ENCODE assay signal across 16 mouse cellular contexts in genomic region chr19:37340931-37341330, GRCm38 (mm10).
"Had no signal": no experiment of that assay in that cellular context is flagged by ENCODE, and none has a peak within 500 bp of the region (broad histone marks: within the 10 kb centered on the region; RNA-seq: fewer than 3 reads in every experiment).

No protein-coding gene starts in this region.

- H3K27ac ChIP-seq: kidney, embryonic 15.5 days; left cerebral cortex, adult 2 months; limb, embryonic 15.5 days; liver, embryonic 12.5 days; midbrain, embryonic 10.5 days; neural tube, embryonic 15.5 days had no signal

- DNase-seq: kidney, postnatal 14 days; lung, embryonic 14.5 days; lung, postnatal 10 days; lung, postnatal 4 days; midbrain, embryonic 14.5 days; right cerebral cortex, adult 18-20 months; right cerebral cortex, postnatal 25 days; thymus, adult 2 months; thymus, postnatal 36 days had no signal

- H3K4me3 ChIP-seq: kidney, embryonic 15.5 days; left cerebral cortex, adult 2 months; limb, embryonic 15.5 days; liver, embryonic 12.5 days; midbrain, embryonic 10.5 days; myocyte; neural tube, embryonic 15.5 days had no signal

- H3K9me3 ChIP-seq: kidney, embryonic 15.5 days; limb, embryonic 15.5 days; liver, embryonic 12.5 days; midbrain, embryonic 10.5 days; neural tube, embryonic 15.5 days had no signal

- ATAC-seq: liver, embryonic 12.5 days had no signal

- H3K36me3 ChIP-seq: kidney, embryonic 15.5 days; limb, embryonic 15.5 days; liver, embryonic 12.5 days; midbrain, embryonic 10.5 days; neural tube, embryonic 15.5 days had no signal

- H3K4me1 ChIP-seq: limb, embryonic 15.5 days; midbrain, embryonic 10.5 days; neural tube, embryonic 15.5 days had no signal

- H3K4me2 ChIP-seq: kidney, embryonic 15.5 days; limb, embryonic 15.5 days; liver, embryonic 12.5 days; lung, embryonic 14.5 days; neural tube, embryonic 15.5 days had no signal

- H3K27me3 ChIP-seq: kidney, embryonic 15.5 days; limb, embryonic 15.5 days; liver, embryonic 12.5 days; neural tube, embryonic 15.5 days had no signal

- H3K9ac ChIP-seq: kidney, embryonic 15.5 days; limb, embryonic 15.5 days; liver, embryonic 12.5 days; lung, embryonic 14.5 days; neural tube, embryonic 15.5 days had no signal
